Mouse (Mus musculus): ENCODE measurements at regions not wholly inside any gene's neighbourhood (a gene's known extent, or its start where the extent isn't known, plus 50 kb on each side); places are given as distances from the start of the nearest gene placed in this dataset.

GRCm38 (mm10) chr10:70814354-70815131, 158.8 kb upstream of the Phyhipl start:
- TF ChIP-seq TAL1 (conservative IDR thresholded peaks at IDR 0.05; ENCODE audit: low read depth, low read length) (no peak), POLR2AphosphoS5 (IDR thresholded peaks at IDR 0.05; ENCODE audit: insufficient replicate concordance, low read depth, low read length) (no peak), GATA1 (IDR thresholded peaks at IDR 0.05; ENCODE audit: borderline replicate concordance, low read length) (no peak), CTCF (IDR thresholded peaks at IDR 0.05; ENCODE audit: low read depth, low read length) (no peak), GATA2 (IDR thresholded peaks at IDR 0.05; ENCODE audit: borderline replicate concordance, low read depth, low read length) (no peak)
